Mouse (Mus musculus): ENCODE data around the gene Sh3bp5l. TPM values are rescaled to one million over a fixed set of nuclear protein-coding genes. Genes with fewer than 3 reads are reported as not detected.

Gene Sh3bp5l
- total and polyA plus RNA-seq, 2 experiments from 2014 or later = 39.7 to 51.8 TPM

- Histone ChIP-seq H3K9ac (replicated peaks; ENCODE audit: low read length) (peak within 1 kb of the TSS; percentile 57), H3K27ac (peak within 1 kb of the TSS; percentile 79), H3K4me2 (ENCODE audit: low read depth, low read length) (peak within 1 kb of the TSS; percentile 68), H3K4me3 (ENCODE audit: low read length) (peak within 1 kb of the TSS; percentile 38), H3K27me3 (ENCODE audit: insufficient read depth, low read length) (no peaks in the 10 kb centered on the region), H3K9me3 (ENCODE audit: low read length) (no peaks in the 10 kb centered on the region), H3K36me3 (ENCODE audit: insufficient read depth, low read length) (peaks cover 5% of the 10 kb centered on the region; the same call in 1 of the 2 replicates), H3K4me1 (ENCODE audit: insufficient read depth, low read length) (peaks cover 14% of the 10 kb centered on the region)
- DNase-seq (ENCODE audit: low spot score) = peak; percentile 99
- WGBS = under 1% methylated on average over 34 of the region's 34 CpGs
- no peak; the same call in 1 of the 2 replicates for TF ChIP-seq CTCF (IDR thresholded peaks at IDR 0.05; ENCODE audit: low read depth)
- peak; percentile 81 for ATAC-seq
Measured at GRCm38 (mm10) chr11:58306860-58307308, 23.6 kb upstream of the Sh3bp5l start, which contains the start of gene Zfp692. TSS of gene Zfp692 (plus strand) at chr11:58307069.

- DNase-seq (ENCODE audit: low spot score) (peak; percentile 45), ATAC-seq (peak; percentile 64)
- Histone ChIP-seq H3K36me3 (ENCODE audit: insufficient read depth, low read length) (peaks cover 5% of the 10 kb centered on the region; the same call in 1 of the 2 replicates), H3K4me3 (ENCODE audit: low read length) (peak overlapping the region; percentile 38), H3K9ac (replicated peaks; ENCODE audit: low read length) (peak overlapping the region; percentile 57), H3K4me2 (ENCODE audit: low read depth, low read length) (peak overlapping the region; percentile 68), H3K4me1 (ENCODE audit: insufficient read depth, low read length) (peaks cover 14% of the 10 kb centered on the region), H3K27ac (peak overlapping the region; percentile 79), H3K27me3 (ENCODE audit: insufficient read depth, low read length) (no peaks in the 10 kb centered on the region), H3K9me3 (ENCODE audit: low read length) (no peaks in the 10 kb centered on the region)
- peak; percentile 43 for TF ChIP-seq CTCF (IDR thresholded peaks at IDR 0.05; ENCODE audit: low read depth)
- under 1% methylated on average over 42 of the region's 42 CpGs for WGBS
Measured at GRCm38 (mm10) chr11:58307411-58308080, 23.0 kb upstream of the Sh3bp5l start.

GRCm38 (mm10) chr11:58308661-58309060 is 21.9 kb upstream of the Sh3bp5l start:
- H3K4me1 ChIP-seq (ENCODE audit: insufficient read depth, low read length) = peaks cover 12% of the 10 kb centered on the region
- H3K27me3 ChIP-seq (ENCODE audit: insufficient read depth, low read length) = no peaks in the 10 kb centered on the region
- DNase-seq (ENCODE audit: low spot score) = no peak
- H3K9ac ChIP-seq (replicated peaks; ENCODE audit: low read length) = no peak overlapping the region
- peaks cover 5% of the 10 kb centered on the region; the same call in 1 of the 2 replicates for H3K36me3 ChIP-seq (ENCODE audit: insufficient read depth, low read length)
- H3K4me3 ChIP-seq (ENCODE audit: low read length) = no peak overlapping the region
- no peak overlapping the region for H3K27ac ChIP-seq
- no peak for TF ChIP-seq CTCF (IDR thresholded peaks at IDR 0.05; ENCODE audit: low read depth)
- no peaks in the 10 kb centered on the region for H3K9me3 ChIP-seq (ENCODE audit: low read length)
- no peak for ATAC-seq
- H3K4me2 ChIP-seq (ENCODE audit: low read depth, low read length) = no peak overlapping the region
- 94% methylated on average over 9 of the region's 9 CpGs for WGBS

- TF ChIP-seq CTCF (IDR thresholded peaks at IDR 0.05; ENCODE audit: low read depth) = no peak
- H3K27me3 ChIP-seq (ENCODE audit: insufficient read depth, low read length) = no peaks in the 10 kb centered on the region
- peak overlapping the region; percentile 36; the same call in 1 of the 2 replicates for H3K27ac ChIP-seq
- WGBS = 57% methylated on average over 6 of the region's 6 CpGs
- no peaks in the 10 kb centered on the region for H3K4me1 ChIP-seq (ENCODE audit: insufficient read depth, low read length)
- no peak overlapping the region for H3K9ac ChIP-seq (replicated peaks; ENCODE audit: low read length)
- H3K9me3 ChIP-seq (ENCODE audit: low read length) = no peaks in the 10 kb centered on the region
- peak; percentile 63 for DNase-seq (ENCODE audit: low spot score)
- no peak overlapping the region for H3K4me2 ChIP-seq (ENCODE audit: low read depth, low read length)
- ATAC-seq = 0 out of 2 replicates have a peak, but pooled peaks have one; percentile 6
- no peak overlapping the region for H3K4me3 ChIP-seq (ENCODE audit: low read length)
- peaks cover 9% of the 10 kb centered on the region; the same call in 1 of the 2 replicates for H3K36me3 ChIP-seq (ENCODE audit: insufficient read depth, low read length)
Measured at GRCm38 (mm10) chr11:58314069-58314468, 16.5 kb upstream of the Sh3bp5l start.

- Histone ChIP-seq H3K4me1 (ENCODE audit: insufficient read depth, low read length) (no peaks in the 10 kb centered on the region), H3K4me3 (ENCODE audit: low read length) (no peak overlapping the region), H3K9me3 (ENCODE audit: low read length) (no peaks in the 10 kb centered on the region), H3K9ac (replicated peaks; ENCODE audit: low read length) (no peak overlapping the region), H3K27me3 (ENCODE audit: insufficient read depth, low read length) (no peaks in the 10 kb centered on the region), H3K36me3 (ENCODE audit: insufficient read depth, low read length) (peaks cover 7% of the 10 kb centered on the region; the same call in 1 of the 2 replicates), H3K27ac (no peak overlapping the region), H3K4me2 (ENCODE audit: low read depth, low read length) (no peak overlapping the region)
- no peak for DNase-seq (ENCODE audit: low spot score)
- no peak for ATAC-seq
- no peak for TF ChIP-seq CTCF (IDR thresholded peaks at IDR 0.05; ENCODE audit: low read depth)
- 98% methylated on average over 5 of the region's 5 CpGs for whole genome bisulfite sequencing
Measured at GRCm38 (mm10) chr11:58315536-58316168, 14.9 kb upstream of the Sh3bp5l start.

- H3K4me2 ChIP-seq (ENCODE audit: low read depth, low read length) = no peak overlapping the region
- H3K36me3 ChIP-seq (ENCODE audit: insufficient read depth, low read length) = peaks cover 7% of the 10 kb centered on the region; the same call in 1 of the 2 replicates
- no peak overlapping the region for H3K27ac ChIP-seq
- no peak overlapping the region for H3K4me3 ChIP-seq (ENCODE audit: low read length)
- no peak overlapping the region for H3K9ac ChIP-seq (replicated peaks; ENCODE audit: low read length)
- no peaks in the 10 kb centered on the region for H3K4me1 ChIP-seq (ENCODE audit: insufficient read depth, low read length)
- H3K27me3 ChIP-seq (ENCODE audit: insufficient read depth, low read length) = no peaks in the 10 kb centered on the region
- WGBS = 87% methylated on average over 17 of the region's 17 CpGs
- no peaks in the 10 kb centered on the region for H3K9me3 ChIP-seq (ENCODE audit: low read length)
- no peak for TF ChIP-seq CTCF (IDR thresholded peaks at IDR 0.05; ENCODE audit: low read depth)
- DNase-seq (ENCODE audit: low spot score) (no peak), ATAC-seq (peak; percentile 41; the same call in 1 of the 2 replicates)
Measured at GRCm38 (mm10) chr11:58316344-58316743, 14.2 kb upstream of the Sh3bp5l start.

Measured in hindbrain, postnatal 0 days (tissue).